Mouse (Mus musculus) cortical plate, adult 2 months (tissue): ENCODE measurements around the gene Cntn4.
A peak's percentile ranks its signal among the peaks of the same experiment; 100 is the strongest.

ENCODE experiments used
- CTCF ChIP-seq: fragments of 200-500 bp; IDR thresholded peaks from 2 replicates; pipeline ENCODE4 v1.5.1; 2011; ENCODE audit warnings: mild to moderate bottlenecking, control low read depth, low read length; ENCODE audit not compliant: insufficient read depth; ENCODE audit errors: extremely low read depth
- POLR2A ChIP-seq: fragments of 200-500 bp; IDR thresholded peaks from 2 replicates; pipeline ENCODE4 v1.6.1; 2011; ENCODE audit warnings: mild to moderate bottlenecking, low read length, control low read depth; ENCODE audit not compliant: insufficient read depth; ENCODE audit errors: extremely low read depth

DNA sequence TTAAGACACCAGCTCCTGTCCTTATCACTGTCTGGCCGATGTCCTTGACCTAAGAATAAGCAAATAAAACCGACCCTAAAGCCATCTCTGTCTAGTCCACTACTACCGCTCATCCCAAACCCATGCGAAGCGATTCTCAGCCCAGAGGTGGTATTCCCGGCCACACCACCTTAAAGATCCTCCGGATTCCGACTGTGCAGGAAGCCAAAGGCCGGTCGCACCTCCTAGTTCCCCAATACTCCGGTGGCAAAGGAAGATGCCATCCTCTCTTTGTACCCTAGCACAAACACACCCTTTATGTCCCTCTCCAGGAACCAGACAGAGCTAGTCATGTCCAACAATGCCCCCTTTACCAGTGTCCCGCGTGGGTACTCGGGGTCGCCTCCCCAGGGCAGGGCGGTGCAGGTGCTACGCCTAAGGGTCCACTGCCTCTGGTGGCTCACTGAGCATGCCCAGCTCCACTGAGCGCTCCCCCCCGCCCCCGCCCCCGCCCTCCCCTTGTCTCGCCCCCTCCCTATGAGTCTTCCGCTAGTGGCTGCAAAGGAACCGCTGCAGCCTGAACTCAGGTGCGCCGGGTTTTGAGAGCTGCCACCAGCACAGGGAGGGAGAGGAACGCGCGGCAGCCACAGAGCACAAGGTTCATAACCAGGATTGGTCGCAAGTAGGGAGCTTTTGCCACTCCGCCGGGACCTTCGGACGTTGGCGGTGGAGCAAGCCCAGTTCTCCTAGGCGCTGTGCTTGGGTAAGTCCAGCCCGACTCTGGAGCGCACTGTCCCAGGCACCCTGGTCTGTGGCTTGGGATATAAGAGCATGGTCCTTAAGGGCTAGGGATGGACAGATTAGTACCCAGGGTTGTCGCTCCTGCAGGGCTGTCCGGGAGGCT is at the start of gene Cntn4:
- TF ChIP-seq POLR2A (peak; percentile 40; the same call in 1 of the 2 replicates), CTCF (no peak)
